Mouse (Mus musculus) thymus, adult 18-20 months (tissue): ENCODE measurements around the gene Gdpd2.

Source experiments
- DNase-seq, 2 experiments: peaks; one replicate each; pipeline ENCODE4 v3.0.0; 2022; ENCODE audit warnings: mixed read lengths in 2 of 2

Gdpd2 gene

GRCm38 (mm10) chrX:100777655-100778234, 48.1 kb downstream of the Gdpd2 start:
- DNase-seq, result no peak

DNA sequence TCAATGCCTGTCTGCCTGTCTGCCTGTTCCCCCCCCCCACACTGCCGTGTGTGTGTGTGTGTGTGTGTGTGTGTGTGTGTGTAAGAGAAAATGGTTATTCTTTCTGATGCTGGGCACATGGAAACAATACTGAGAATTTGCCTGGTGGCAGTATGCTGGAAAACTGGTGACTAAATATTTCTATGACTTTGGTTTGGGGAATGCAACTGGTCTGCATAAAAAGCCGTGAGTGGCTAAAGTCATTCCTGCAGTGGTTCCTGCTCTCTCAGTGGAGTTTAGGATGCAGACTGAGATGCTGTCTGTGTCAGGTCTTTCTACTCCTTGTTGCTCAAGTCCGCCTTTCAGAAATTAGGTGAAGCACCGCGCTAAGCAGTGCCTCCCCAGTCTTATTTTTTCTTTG, 48.7 kb downstream of the Gdpd2 start:
- no peak for DNase-seq
